Mouse (Mus musculus) lung, postnatal 25 days (tissue): ENCODE measurements around the gene Sptan1.
A peak's percentile ranks its signal among the peaks of the same experiment; 100 is the strongest.

Experiments
- DNase-seq: peaks from one replicate; pipeline ENCODE4 v3.0.0; 2022; ENCODE audit warnings: low spot score

Sptan1 gene

GRCm38 (mm10) chr2:30061215-30062166 lies 96.1 kb downstream of the Sptan1 start:
- DNase-seq: peak; percentile 31

- peak; percentile 64 for DNase-seq
Measured at GRCm38 (mm10) chr2:30062249-30063093, 97.1 kb downstream of the Sptan1 start.

- no peak for DNase-seq
Measured at GRCm38 (mm10) chr2:30063235-30063634, 97.9 kb downstream of the Sptan1 start.

GRCm38 (mm10) chr2:30063791-30064190 lies 98.4 kb downstream of the Sptan1 start:
- DNase-seq: no peak

- no peak for DNase-seq
Measured at GRCm38 (mm10) chr2:30064298-30064697, 98.9 kb downstream of the Sptan1 start.

- peak; percentile 96 for DNase-seq
Measured at GRCm38 (mm10) chr2:30066046-30066901, 100.9 kb downstream of the Sptan1 start.

GRCm38 (mm10) chr2:30067031-30067888 lies 101.9 kb downstream of the Sptan1 start:
- peak; percentile 38 for DNase-seq

GRCm38 (mm10) chr2:30067962-30068361 lies 102.6 kb downstream of the Sptan1 start:
- no peak for DNase-seq

GRCm38 (mm10) chr2:30072875-30073274 lies 107.5 kb downstream of the Sptan1 start:
- no peak for DNase-seq

- DNase-seq: no peak
Measured at GRCm38 (mm10) chr2:30073285-30073684, 107.9 kb downstream of the Sptan1 start.

GRCm38 (mm10) chr2:30075625-30076024 lies 110.3 kb downstream of the Sptan1 start:
- DNase-seq: no peak

- no peak for DNase-seq
Measured at GRCm38 (mm10) chr2:30076439-30076838, 111.1 kb downstream of the Sptan1 start.

- no peak for DNase-seq
Measured at GRCm38 (mm10) chr2:30076959-30077358, 111.6 kb downstream of the Sptan1 start.

GRCm38 (mm10) chr2:30077502-30078348 lies 112.4 kb downstream of the Sptan1 start, which contains the start of gene Pkn3:
Gene Pkn3, plus strand, starts transcription at chr2:30077684.
- DNase-seq: peak; percentile 86

- DNase-seq: peak; percentile 59
Measured at GRCm38 (mm10) chr2:30078349-30078712, 113.0 kb downstream of the Sptan1 start.

- no peak for DNase-seq
Measured at GRCm38 (mm10) chr2:30078760-30079159, 113.4 kb downstream of the Sptan1 start.

- DNase-seq: no peak
Measured at GRCm38 (mm10) chr2:30080181-30080800, 114.9 kb downstream of the Sptan1 start.
